Mouse (Mus musculus) embryo, embryonic 11 days (tissue): ENCODE measurements around the gene Map2k7.
A peak's percentile ranks its signal among the peaks of the same experiment; 100 is the strongest.
"Not testable (repeated sequence)": the region's sequence is repeated elsewhere in the genome, so short reads cannot be mapped to it uniquely, and the experiment has no call there.

Experiments
- DNase-seq: peaks from one replicate; pipeline ENCODE4 v3.0.0-alpha.2; 2015

The Map2k7 gene

GRCm38 (mm10) chr8:4226739-4227347 lies 11.7 kb upstream of the Map2k7 start, which contains the start of gene Lrrc8e:
Lrrc8e (plus strand) TSS chr8:4226827.
- DNase-seq, result peak; percentile 9

GRCm38 (mm10) chr8:4227919-4228318 lies 10.6 kb upstream of the Map2k7 start:
- DNase-seq, result no peak

GRCm38 (mm10) chr8:4229784-4230183 lies 8.8 kb upstream of the Map2k7 start:
- no peak for DNase-seq

- DNase-seq, result no peak
Observed at GRCm38 (mm10) chr8:4230612-4231351, 7.8 kb upstream of the Map2k7 start.

GRCm38 (mm10) chr8:4237814-4238433 lies 616 bp upstream of the Map2k7 start:
- DNase-seq, result no peak

GRCm38 (mm10) chr8:4239193-4239890 lies 802 bp downstream of the Map2k7 start:
- DNase-seq, result no peak

- DNase-seq, result no peak
Observed at GRCm38 (mm10) chr8:4245061-4245460, 6.5 kb downstream of the Map2k7 start.

GRCm38 (mm10) chr8:4245737-4246136 lies 7.2 kb downstream of the Map2k7 start:
- no peak for DNase-seq

- DNase-seq, result no peak
Observed at GRCm38 (mm10) chr8:4247241-4247640, 8.7 kb downstream of the Map2k7 start.

GRCm38 (mm10) chr8:4247951-4248540 lies 9.5 kb downstream of the Map2k7 start, which contains the start of gene Tgfbr3l:
Tgfbr3l (plus strand) TSS chr8:4248214.
- no peak for DNase-seq

- DNase-seq, result peak; percentile 66
Observed at GRCm38 (mm10) chr8:4249213-4249612, 10.7 kb downstream of the Map2k7 start.

GRCm38 (mm10) chr8:4250306-4250970 lies 11.9 kb downstream of the Map2k7 start:
- peak; percentile 87 for DNase-seq

GRCm38 (mm10) chr8:4252116-4252760 lies 13.7 kb downstream of the Map2k7 start:
- DNase-seq, result no peak

- DNase-seq, result peak; percentile 98
Observed at GRCm38 (mm10) chr8:4252934-4253841, 14.6 kb downstream of the Map2k7 start, which contains the start of gene Snapc2. Snapc2 (plus strand) TSS chr8:4253080.

GRCm38 (mm10) chr8:4254001-4254400 lies 15.5 kb downstream of the Map2k7 start:
- no peak for DNase-seq

- not testable (repeated sequence) for DNase-seq
Observed at GRCm38 (mm10) chr8:4255471-4255870, 16.9 kb downstream of the Map2k7 start.

- DNase-seq, result no peak
Observed at GRCm38 (mm10) chr8:4256911-4257310, 18.4 kb downstream of the Map2k7 start.

- DNase-seq, result no peak
Observed at GRCm38 (mm10) chr8:4257350-4257749, 18.8 kb downstream of the Map2k7 start.

GRCm38 (mm10) chr8:4258233-4258632 lies 19.7 kb downstream of the Map2k7 start:
- DNase-seq, result peak; percentile 87

GRCm38 (mm10) chr8:4258678-4259077 lies 20.1 kb downstream of the Map2k7 start:
- DNase-seq, result peak; percentile 86
